Mouse (Mus musculus): Measurements from ENCODE around the gene Slc40a1. TPM values are rescaled to one million over a fixed set of nuclear protein-coding genes. Genes with fewer than 3 reads are reported as not detected.

Gene Slc40a1
- 15.2 and 16.4 TPM in 2 replicates for polyA plus RNA-seq (2014; fragmentation: Nextera tagmentation; extraction: Ambion mirVana)

- Histone ChIP-seq H3K4me1 (ENCODE audit: control insufficient read depth, insufficient read depth, low read length) (peaks cover 5% of the 10 kb centered on the region; the same call in 1 of the 2 replicates), H3K4me3 (ENCODE audit: low read depth, low read length) (peak within 1 kb of the TSS; percentile 55), H3K36me3 (ENCODE audit: control insufficient read depth, insufficient read depth, low read length) (no peaks in the 10 kb centered on the region), H3K4me2 (peak within 1 kb of the TSS; percentile 80), H3K27me3 (ENCODE audit: control insufficient read depth, insufficient read depth, low read length) (peaks cover 9% of the 10 kb centered on the region), H3K9me3 (replicated peaks; ENCODE audit: control insufficient read depth, low read length) (no peaks in the 10 kb centered on the region), H3K27ac (ENCODE audit: low read depth, low read length) (peak within 1 kb of the TSS; percentile 78), H3K9ac (ENCODE audit: low read depth, low read length) (peak within 1 kb of the TSS; percentile 70)
- peak; percentile 87 for ATAC-seq (replicated peaks; ENCODE audit: insufficient number of reproducible peaks, low FRiP score, low TSS enrichment)
- WGBS (ENCODE audit: insufficient replicate concordance): 16% methylated on average over 9 of the region's 9 CpGs
Measured at GRCm38 (mm10) chr1:45926393-45926763, at the start of gene Slc40a1. Gene Slc40a1 (minus strand): TSS chr1:45926523.

GRCm38 (mm10) chr1:45971314-45971713 is 45.0 kb upstream of the Slc40a1 start:
- WGBS (ENCODE audit: insufficient replicate concordance): 82% methylated on average over 4 of the region's 4 CpGs
- no peak overlapping the region for H3K27ac ChIP-seq (ENCODE audit: low read depth, low read length)
- no peak overlapping the region for H3K4me2 ChIP-seq
- no peaks in the 10 kb centered on the region for H3K36me3 ChIP-seq (ENCODE audit: control insufficient read depth, insufficient read depth, low read length)
- no peak overlapping the region for H3K4me3 ChIP-seq (ENCODE audit: low read depth, low read length)
- H3K9me3 ChIP-seq (replicated peaks; ENCODE audit: control insufficient read depth, low read length): no peaks in the 10 kb centered on the region
- H3K27me3 ChIP-seq (ENCODE audit: control insufficient read depth, insufficient read depth, low read length): no peaks in the 10 kb centered on the region
- no peak for ATAC-seq (replicated peaks; ENCODE audit: insufficient number of reproducible peaks, low FRiP score, low TSS enrichment)
- no peak overlapping the region for H3K9ac ChIP-seq (ENCODE audit: low read depth, low read length)
- H3K4me1 ChIP-seq (ENCODE audit: control insufficient read depth, insufficient read depth, low read length): no peaks in the 10 kb centered on the region

DNA sequence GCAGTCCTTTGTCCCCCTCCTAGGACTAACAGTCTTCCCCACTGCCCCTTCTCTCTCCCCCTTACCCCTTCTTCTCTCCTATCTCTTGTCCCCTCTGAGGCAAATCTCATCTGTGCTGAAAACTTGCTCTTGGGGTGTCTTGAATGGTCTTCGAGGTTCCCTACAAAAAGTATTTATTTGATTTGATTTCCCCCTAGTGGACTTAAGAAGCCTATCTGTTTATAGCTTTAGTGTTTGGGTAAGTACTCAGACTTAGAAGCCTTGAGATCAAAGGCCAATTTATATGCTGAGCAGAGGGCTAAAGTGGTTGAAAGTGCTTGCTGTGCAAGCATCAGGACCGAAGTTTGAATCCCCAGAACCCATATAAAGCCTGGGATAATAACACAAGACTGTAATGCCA is 22.7 kb upstream of the Slc40a1 start:
- 46% methylated on average over 2 of the region's 2 CpGs for WGBS (ENCODE audit: insufficient replicate concordance)
- no peak overlapping the region for H3K4me2 ChIP-seq
- no peak for ATAC-seq (replicated peaks; ENCODE audit: insufficient number of reproducible peaks, low FRiP score, low TSS enrichment)
- no peaks in the 10 kb centered on the region for H3K9me3 ChIP-seq (replicated peaks; ENCODE audit: control insufficient read depth, low read length)
- no peak overlapping the region for H3K9ac ChIP-seq (ENCODE audit: low read depth, low read length)
- no peaks in the 10 kb centered on the region for H3K4me1 ChIP-seq (ENCODE audit: control insufficient read depth, insufficient read depth, low read length)
- H3K36me3 ChIP-seq (ENCODE audit: control insufficient read depth, insufficient read depth, low read length): no peaks in the 10 kb centered on the region
- H3K27ac ChIP-seq (ENCODE audit: low read depth, low read length): no peak overlapping the region
- H3K27me3 ChIP-seq (ENCODE audit: control insufficient read depth, insufficient read depth, low read length): no peaks in the 10 kb centered on the region
- H3K4me3 ChIP-seq (ENCODE audit: low read depth, low read length): no peak overlapping the region

DNA sequence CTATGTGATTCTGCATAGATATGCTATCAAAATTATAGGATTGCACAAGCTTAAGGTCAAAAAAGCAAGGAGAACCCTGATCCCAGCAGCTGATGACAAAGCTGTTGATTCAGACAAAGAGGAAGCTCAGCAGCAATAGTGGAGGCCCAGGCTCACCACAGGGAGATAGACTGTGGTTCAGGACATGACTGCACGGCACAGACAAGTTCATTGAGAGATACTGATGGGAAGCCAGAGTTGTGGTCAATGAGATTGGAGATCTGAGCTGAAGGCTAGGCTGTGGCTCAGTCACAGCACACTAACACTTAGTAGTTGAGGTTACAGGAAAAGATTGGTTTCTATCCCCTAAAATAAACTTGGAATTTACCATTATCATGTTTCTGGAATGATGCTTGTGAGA is 21.5 kb upstream of the Slc40a1 start:
- WGBS (ENCODE audit: insufficient replicate concordance): 53% methylated on average over 1 of the region's 1 CpGs
- Histone ChIP-seq H3K36me3 (ENCODE audit: control insufficient read depth, insufficient read depth, low read length) (no peaks in the 10 kb centered on the region), H3K27ac (ENCODE audit: low read depth, low read length) (no peak overlapping the region), H3K4me2 (no peak overlapping the region), H3K9me3 (replicated peaks; ENCODE audit: control insufficient read depth, low read length) (no peaks in the 10 kb centered on the region), H3K4me3 (ENCODE audit: low read depth, low read length) (no peak overlapping the region), H3K9ac (ENCODE audit: low read depth, low read length) (no peak overlapping the region), H3K4me1 (ENCODE audit: control insufficient read depth, insufficient read depth, low read length) (no peaks in the 10 kb centered on the region), H3K27me3 (ENCODE audit: control insufficient read depth, insufficient read depth, low read length) (no peaks in the 10 kb centered on the region)
- ATAC-seq (replicated peaks; ENCODE audit: insufficient number of reproducible peaks, low FRiP score, low TSS enrichment): no peak

- H3K27ac ChIP-seq (ENCODE audit: low read depth, low read length): no peak overlapping the region
- peaks cover 9% of the 10 kb centered on the region for H3K27me3 ChIP-seq (ENCODE audit: control insufficient read depth, insufficient read depth, low read length)
- H3K9ac ChIP-seq (ENCODE audit: low read depth, low read length): no peak overlapping the region
- H3K4me1 ChIP-seq (ENCODE audit: control insufficient read depth, insufficient read depth, low read length): peaks cover 3% of the 10 kb centered on the region; the same call in 1 of the 2 replicates
- no peak overlapping the region for H3K4me2 ChIP-seq
- ATAC-seq (replicated peaks; ENCODE audit: insufficient number of reproducible peaks, low FRiP score, low TSS enrichment): no peak
- no peak overlapping the region for H3K4me3 ChIP-seq (ENCODE audit: low read depth, low read length)
- no peaks in the 10 kb centered on the region for H3K36me3 ChIP-seq (ENCODE audit: control insufficient read depth, insufficient read depth, low read length)
- no peaks in the 10 kb centered on the region for H3K9me3 ChIP-seq (replicated peaks; ENCODE audit: control insufficient read depth, low read length)
Measured at GRCm38 (mm10) chr1:45931127-45931526, 4.8 kb upstream of the Slc40a1 start.

GRCm38 (mm10) chr1:45926911-45927310 is 588 bp upstream of the Slc40a1 start:
- no peaks in the 10 kb centered on the region for H3K36me3 ChIP-seq (ENCODE audit: control insufficient read depth, insufficient read depth, low read length)
- H3K4me2 ChIP-seq: peak overlapping the region; percentile 80
- no peaks in the 10 kb centered on the region for H3K9me3 ChIP-seq (replicated peaks; ENCODE audit: control insufficient read depth, low read length)
- 34% methylated on average over 3 of the region's 3 CpGs for WGBS (ENCODE audit: insufficient replicate concordance)
- ATAC-seq (replicated peaks; ENCODE audit: insufficient number of reproducible peaks, low FRiP score, low TSS enrichment): no peak
- H3K27me3 ChIP-seq (ENCODE audit: control insufficient read depth, insufficient read depth, low read length): peaks cover 9% of the 10 kb centered on the region
- H3K27ac ChIP-seq (ENCODE audit: low read depth, low read length): peak overlapping the region; percentile 24; the same call in 1 of the 2 replicates
- no peak overlapping the region for H3K4me3 ChIP-seq (ENCODE audit: low read depth, low read length)
- H3K4me1 ChIP-seq (ENCODE audit: control insufficient read depth, insufficient read depth, low read length): peaks cover 5% of the 10 kb centered on the region; the same call in 1 of the 2 replicates
- no peak overlapping the region for H3K9ac ChIP-seq (ENCODE audit: low read depth, low read length)

DNA sequence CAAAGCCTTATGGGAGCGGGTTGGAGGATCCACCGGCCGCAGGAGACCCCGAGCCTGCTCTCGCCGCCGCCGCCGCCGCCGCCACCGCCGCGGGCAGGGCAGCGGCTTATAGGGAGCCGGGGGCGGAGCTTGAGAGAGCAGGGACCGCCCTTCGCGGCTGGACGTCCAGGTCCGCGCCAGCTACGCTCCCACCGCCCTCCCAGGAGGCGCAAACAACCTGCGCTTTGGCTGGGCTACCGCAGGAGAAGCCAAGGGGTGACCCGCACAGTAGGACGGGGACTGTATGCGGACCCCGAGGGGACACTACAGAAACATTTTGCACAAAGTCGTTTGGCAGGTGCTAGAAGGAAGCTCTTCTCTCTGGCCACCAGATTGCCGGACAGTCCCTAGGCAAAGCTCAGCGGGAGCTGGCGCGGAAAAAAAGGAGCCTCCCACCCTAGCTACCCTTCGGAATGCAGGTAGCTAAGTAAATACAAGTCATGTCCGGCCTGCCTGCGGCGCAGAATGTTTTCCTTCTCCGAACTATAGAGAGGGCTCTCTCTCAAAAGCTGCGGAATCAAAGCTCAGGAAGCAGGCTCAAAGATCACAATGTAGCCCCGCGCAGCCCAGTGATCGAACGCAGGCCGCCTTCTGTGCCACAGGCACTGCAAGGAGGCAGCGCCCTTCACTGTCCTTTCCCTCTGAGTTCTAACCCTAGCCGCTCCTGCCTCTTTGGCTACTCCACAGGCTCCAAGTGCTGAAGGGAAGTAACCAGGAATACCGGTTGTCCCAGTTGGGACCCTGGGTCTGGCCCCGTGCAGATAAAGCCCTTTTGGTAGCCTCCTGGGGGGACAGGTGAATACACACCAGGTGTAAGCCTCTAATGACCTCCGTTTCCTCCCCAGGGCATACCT is 577 bp downstream of the Slc40a1 start:
- Histone ChIP-seq H3K4me3 (ENCODE audit: low read depth, low read length) (peak overlapping the region; percentile 55), H3K9me3 (replicated peaks; ENCODE audit: control insufficient read depth, low read length) (no peaks in the 10 kb centered on the region), H3K9ac (ENCODE audit: low read depth, low read length) (peak overlapping the region; percentile 70), H3K27me3 (ENCODE audit: control insufficient read depth, insufficient read depth, low read length) (peaks cover 9% of the 10 kb centered on the region), H3K4me1 (ENCODE audit: control insufficient read depth, insufficient read depth, low read length) (peaks cover 5% of the 10 kb centered on the region; the same call in 1 of the 2 replicates), H3K36me3 (ENCODE audit: control insufficient read depth, insufficient read depth, low read length) (no peaks in the 10 kb centered on the region), H3K4me2 (peak overlapping the region; percentile 80), H3K27ac (ENCODE audit: low read depth, low read length) (peak overlapping the region; percentile 78)
- under 1% methylated on average over 53 of the region's 53 CpGs for WGBS (ENCODE audit: insufficient replicate concordance)
- peak; percentile 92 for ATAC-seq (replicated peaks; ENCODE audit: insufficient number of reproducible peaks, low FRiP score, low TSS enrichment)

GRCm38 (mm10) chr1:45925131-45925499 is 1.2 kb downstream of the Slc40a1 start:
- 9% methylated on average over 7 of the region's 7 CpGs for WGBS (ENCODE audit: insufficient replicate concordance)
- H3K9ac ChIP-seq (ENCODE audit: low read depth, low read length): peak overlapping the region; percentile 70
- 0 out of 2 replicates have a peak, but pooled peaks have one; percentile 36 for ATAC-seq (replicated peaks; ENCODE audit: insufficient number of reproducible peaks, low FRiP score, low TSS enrichment)
- peak overlapping the region; percentile 55 for H3K4me3 ChIP-seq (ENCODE audit: low read depth, low read length)
- H3K27ac ChIP-seq (ENCODE audit: low read depth, low read length): no peak overlapping the region
- H3K36me3 ChIP-seq (ENCODE audit: control insufficient read depth, insufficient read depth, low read length): no peaks in the 10 kb centered on the region
- peaks cover 5% of the 10 kb centered on the region; the same call in 1 of the 2 replicates for H3K4me1 ChIP-seq (ENCODE audit: control insufficient read depth, insufficient read depth, low read length)
- peak overlapping the region; percentile 80 for H3K4me2 ChIP-seq
- no peaks in the 10 kb centered on the region for H3K9me3 ChIP-seq (replicated peaks; ENCODE audit: control insufficient read depth, low read length)
- peaks cover 9% of the 10 kb centered on the region for H3K27me3 ChIP-seq (ENCODE audit: control insufficient read depth, insufficient read depth, low read length)

Measured in heart, embryonic 11.5 days (tissue).